Mouse (Mus musculus) lung, postnatal 0 days (tissue): ENCODE results near the gene Scnm1. TPM values are rescaled to one million over a fixed set of nuclear protein-coding genes. Genes with fewer than 3 reads are reported as not detected.
A peak's percentile ranks its signal among the peaks of the same experiment; 100 is the strongest.

Source experiments
- ATAC-seq: fragments of 200-750 bp; cut with Nextera tagmentation; 2 replicates; pipeline ENCODE4 v1.8.0; 2017; ENCODE audit warnings: moderate library complexity
- DNase-seq: peaks from one replicate; pipeline ENCODE4 v3.0.0-alpha.2; 2016; ENCODE audit warnings: low spot score
- H3K27ac ChIP-seq: fragments of 300-500 bp; sonication (generic); 2 replicates; pipeline ENCODE4 v1.5.1; 2014; ENCODE audit warnings: antibody characterized with exemption, mild to moderate bottlenecking, low read length, mixed read lengths
- H3K27me3 ChIP-seq: fragments of 300-500 bp; sonication (generic); replicated peaks from 2 replicates; pipeline ENCODE4 v1.6.1; 2014; ENCODE audit warnings: low read length, mixed read lengths; ENCODE audit not compliant: insufficient read depth
- H3K36me3 ChIP-seq: fragments of 300-500 bp; sonication (generic); 2 replicates; pipeline ENCODE4 v1.6.1; 2014; ENCODE audit warnings: low read length, mixed read lengths; ENCODE audit not compliant: insufficient read depth
- H3K4me1 ChIP-seq: fragments of 300-500 bp; sonication (generic); 2 replicates; pipeline ENCODE4 v1.6.1; 2014; ENCODE audit warnings: antibody characterized with exemption, low read depth, low read length, mixed read lengths; ENCODE audit not compliant: insufficient read depth
- H3K4me2 ChIP-seq: fragments of 300-500 bp; sonication (generic); replicated peaks from 2 replicates; pipeline ENCODE4 v1.6.1; 2014; ENCODE audit warnings: low read depth, mild to moderate bottlenecking, low read length, moderate library complexity, mixed read lengths
- H3K4me3 ChIP-seq: fragments of 300-500 bp; sonication (generic); 2 replicates; pipeline ENCODE4 v1.5.1; 2014; ENCODE audit warnings: low read depth, low read length
- H3K9ac ChIP-seq: fragments of 300-500 bp; sonication (generic); replicated peaks from 2 replicates; pipeline ENCODE4 v1.6.1; 2014; ENCODE audit warnings: low read depth, mild to moderate bottlenecking
- H3K9me3 ChIP-seq: fragments of 300-500 bp; sonication (generic); 2 replicates; pipeline ENCODE4 v1.6.1; 2016; ENCODE audit warnings: low read length, mixed read lengths
- CTCF ChIP-seq: IDR thresholded peaks from 2 replicates; pipeline ENCODE4 v1.5.1; 2016; ENCODE audit warnings: antibody characterized with exemption, mild to moderate bottlenecking
- EP300 ChIP-seq: IDR thresholded peaks from 2 replicates; pipeline ENCODE4 v1.6.1; 2016; ENCODE audit warnings: antibody characterized with exemption, mild to moderate bottlenecking, control low read depth
- WGBS: fragments of 180-500 bp; shearing (Covaris S2); extraction: QIAGEN DNeasy Blood & Tissue Kit; methylation state at CpG from one replicate; pipeline ENCODE4 v1.1.7; 2014; 5-methylcytosine and 5-hydroxymethylcytosine counted together
- polyA plus RNA-seq: library from polyadenylated mRNA; unstranded; fragments of >200 nt; fragmentation: Nextera tagmentation; extraction: Ambion mirVana; gene quantifications from 2 replicates; pipeline ENCODE4 v1.2.1, GENCODE M21; 2015

Gene Scnm1
- polyA plus RNA-seq, 1 experiment from 2014 or later: 51.8 TPM

DNA sequence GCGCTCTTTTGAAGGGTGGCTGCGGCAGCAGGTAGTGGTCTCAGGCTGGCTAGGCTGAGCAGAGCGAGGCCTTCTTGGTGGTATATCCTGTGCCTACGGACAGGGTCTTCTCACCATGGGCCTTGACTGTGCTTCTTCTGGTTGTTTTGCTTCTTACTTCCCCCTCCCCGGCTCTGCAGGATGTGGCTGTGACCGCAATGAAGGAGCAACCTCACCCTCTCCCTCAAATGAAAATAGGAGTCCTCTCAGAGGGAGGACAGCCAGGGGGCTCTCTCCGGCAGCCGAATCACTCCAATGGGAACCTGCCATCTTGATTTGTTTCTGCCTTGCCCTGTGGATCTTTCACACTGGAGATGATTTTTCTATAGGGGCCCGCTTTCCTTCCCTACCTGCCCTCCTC is 7.7 kb upstream of the Scnm1 start:
- Histone ChIP-seq H3K9ac (no peak overlapping the region), H3K4me2 (no peak overlapping the region), H3K27ac (peak overlapping the region; percentile 14; the same call in 1 of the 2 replicates), H3K4me1 (no peaks in the 10 kb centered on the region), H3K36me3 (no peaks in the 10 kb centered on the region), H3K4me3 (no peak overlapping the region), H3K27me3 (no peaks in the 10 kb centered on the region), H3K9me3 (no peaks in the 10 kb centered on the region)
- no peak for ATAC-seq
- TF ChIP-seq CTCF (no peak), EP300 (no peak)
- DNase-seq: no peak
- 78% methylated on average over 9 of the region's 9 CpGs for WGBS

DNA sequence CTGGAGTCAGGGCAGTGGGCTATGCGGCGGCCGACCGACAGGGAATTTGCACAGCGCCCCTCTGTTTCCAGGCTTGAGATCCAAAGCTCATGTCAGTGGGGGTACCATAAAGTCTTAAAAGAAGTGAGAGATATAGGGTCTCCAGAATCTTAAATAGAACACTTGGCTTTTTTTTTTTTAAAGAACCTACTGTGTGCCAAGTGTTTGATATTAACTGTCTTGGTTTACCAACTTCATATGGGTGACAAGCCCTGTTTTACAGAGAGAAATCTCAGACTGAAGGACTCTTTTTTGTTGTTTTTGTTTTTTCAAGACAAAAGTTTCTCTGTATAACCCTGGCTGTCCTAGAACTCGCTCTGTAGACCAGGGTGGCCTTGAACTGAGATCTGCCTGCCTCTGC is 7.0 kb upstream of the Scnm1 start:
- H3K4me1 ChIP-seq: no peaks in the 10 kb centered on the region
- no peak for ATAC-seq
- H3K4me3 ChIP-seq: no peak overlapping the region
- H3K27ac ChIP-seq: 0 out of 2 replicates have a peak overlapping the region, but pooled peaks have one; percentile 14
- TF ChIP-seq CTCF (no peak), EP300 (no peak)
- no peaks in the 10 kb centered on the region for H3K36me3 ChIP-seq
- H3K9me3 ChIP-seq: no peaks in the 10 kb centered on the region
- H3K4me2 ChIP-seq: no peak overlapping the region
- 96% methylated on average over 6 of the region's 6 CpGs for WGBS
- no peak for DNase-seq
- H3K27me3 ChIP-seq: no peaks in the 10 kb centered on the region
- H3K9ac ChIP-seq: no peak overlapping the region

DNA sequence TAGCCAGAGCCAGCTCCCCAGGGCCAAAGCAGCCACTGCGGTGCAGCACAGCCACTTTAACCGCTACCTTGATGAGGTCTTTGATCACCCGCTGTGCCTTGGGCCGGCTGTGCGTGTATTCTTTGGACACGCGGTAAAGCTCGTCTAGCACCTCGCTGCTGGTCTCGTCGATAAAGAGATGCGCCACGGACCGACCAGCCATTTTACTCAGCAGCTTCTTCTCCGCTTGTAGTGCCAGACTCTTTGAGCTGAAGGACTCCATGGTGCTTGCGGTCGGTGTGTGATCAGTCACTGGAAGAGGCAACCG is 6.4 kb upstream of the Scnm1 start:
- H3K4me2 ChIP-seq: no peak overlapping the region
- 64% methylated on average over 18 of the region's 18 CpGs for WGBS
- TF ChIP-seq CTCF (no peak), EP300 (no peak)
- ATAC-seq (peak; percentile 1; the same call in 1 of the 2 replicates), DNase-seq (no peak)
- H3K4me1 ChIP-seq: peaks cover 3% of the 10 kb centered on the region; the same call in 1 of the 2 replicates
- no peaks in the 10 kb centered on the region for H3K36me3 ChIP-seq
- no peaks in the 10 kb centered on the region for H3K9me3 ChIP-seq
- no peak overlapping the region for H3K4me3 ChIP-seq
- no peak overlapping the region for H3K9ac ChIP-seq
- H3K27me3 ChIP-seq: no peaks in the 10 kb centered on the region
- no peak overlapping the region for H3K27ac ChIP-seq

DNA sequence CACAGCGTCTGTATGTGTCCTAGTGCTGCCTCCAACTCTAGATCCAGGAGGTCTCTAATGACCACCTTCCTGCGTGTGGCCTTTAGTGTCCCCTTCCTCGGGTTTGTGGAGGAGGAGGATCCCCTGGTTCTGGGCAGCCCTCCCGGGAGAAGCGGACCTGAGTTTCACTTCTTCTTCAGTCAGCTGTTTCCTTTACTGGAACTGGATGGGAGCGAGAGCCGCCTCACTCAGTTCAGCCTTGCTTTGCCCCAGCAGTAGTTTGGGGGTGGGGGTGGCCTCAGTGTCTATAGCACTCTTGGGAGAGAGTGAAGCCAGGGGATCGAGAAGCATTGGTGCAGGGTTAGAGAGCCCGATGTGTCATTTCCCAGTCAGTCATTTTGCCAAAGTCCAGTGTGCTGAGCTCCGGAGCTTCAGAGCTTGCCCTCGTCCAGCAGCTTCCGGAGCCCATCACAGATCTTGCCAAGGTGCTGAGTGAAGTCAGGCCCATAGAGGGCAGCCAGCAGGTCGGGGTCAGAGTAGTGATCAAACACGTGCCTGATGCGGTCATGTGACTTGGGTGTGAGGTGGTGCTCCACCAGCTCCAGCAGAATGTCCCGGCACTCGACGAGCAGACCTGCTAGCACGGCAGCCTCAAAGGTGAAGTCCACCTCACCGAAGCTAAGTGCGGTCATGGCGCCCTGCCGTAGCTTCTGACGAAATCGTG is 5.9 kb upstream of the Scnm1 start:
- no peak overlapping the region for H3K27ac ChIP-seq
- H3K9ac ChIP-seq: no peak overlapping the region
- no peak overlapping the region for H3K4me3 ChIP-seq
- H3K4me2 ChIP-seq: no peak overlapping the region
- H3K9me3 ChIP-seq: no peaks in the 10 kb centered on the region
- DNase-seq (peak; percentile 40), ATAC-seq (peak; percentile 25)
- WGBS: 62% methylated on average over 25 of the region's 25 CpGs
- H3K36me3 ChIP-seq: no peaks in the 10 kb centered on the region
- TF ChIP-seq CTCF: peak; percentile 21; the same call in 1 of the 2 replicates
- no peak for TF ChIP-seq EP300
- H3K4me1 ChIP-seq: peaks cover 7% of the 10 kb centered on the region; the same call in 1 of the 2 replicates
- H3K27me3 ChIP-seq: no peaks in the 10 kb centered on the region

DNA sequence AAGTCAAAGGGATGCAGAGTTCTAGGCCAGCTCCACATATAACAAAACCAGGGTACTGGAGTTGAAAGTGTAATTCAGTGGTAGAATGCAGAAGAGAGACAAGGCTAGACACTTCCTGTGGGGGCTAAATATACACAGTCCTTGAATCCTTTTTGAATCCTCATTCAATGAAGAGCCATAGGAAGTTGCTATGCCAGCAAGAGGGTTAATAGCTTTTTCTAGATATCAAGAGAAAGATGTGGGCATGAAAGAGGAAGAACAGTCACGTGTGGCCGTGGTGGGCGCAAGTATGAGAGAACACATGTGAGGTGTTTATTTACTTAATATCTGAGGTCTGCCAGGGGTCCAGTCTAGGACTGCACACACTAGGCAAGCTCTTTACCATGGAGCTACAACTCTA is 2.5 kb upstream of the Scnm1 start:
- ATAC-seq (no peak), DNase-seq (no peak)
- WGBS: 75% methylated on average over 3 of the region's 3 CpGs
- H3K36me3 ChIP-seq: no peaks in the 10 kb centered on the region
- TF ChIP-seq CTCF: no peak
- no peak for TF ChIP-seq EP300
- H3K4me3 ChIP-seq: no peak overlapping the region
- H3K27ac ChIP-seq: no peak overlapping the region
- no peaks in the 10 kb centered on the region for H3K27me3 ChIP-seq
- H3K9ac ChIP-seq: no peak overlapping the region
- H3K4me1 ChIP-seq: peaks cover 7% of the 10 kb centered on the region; the same call in 1 of the 2 replicates
- H3K4me2 ChIP-seq: no peak overlapping the region
- H3K9me3 ChIP-seq: no peaks in the 10 kb centered on the region

DNA sequence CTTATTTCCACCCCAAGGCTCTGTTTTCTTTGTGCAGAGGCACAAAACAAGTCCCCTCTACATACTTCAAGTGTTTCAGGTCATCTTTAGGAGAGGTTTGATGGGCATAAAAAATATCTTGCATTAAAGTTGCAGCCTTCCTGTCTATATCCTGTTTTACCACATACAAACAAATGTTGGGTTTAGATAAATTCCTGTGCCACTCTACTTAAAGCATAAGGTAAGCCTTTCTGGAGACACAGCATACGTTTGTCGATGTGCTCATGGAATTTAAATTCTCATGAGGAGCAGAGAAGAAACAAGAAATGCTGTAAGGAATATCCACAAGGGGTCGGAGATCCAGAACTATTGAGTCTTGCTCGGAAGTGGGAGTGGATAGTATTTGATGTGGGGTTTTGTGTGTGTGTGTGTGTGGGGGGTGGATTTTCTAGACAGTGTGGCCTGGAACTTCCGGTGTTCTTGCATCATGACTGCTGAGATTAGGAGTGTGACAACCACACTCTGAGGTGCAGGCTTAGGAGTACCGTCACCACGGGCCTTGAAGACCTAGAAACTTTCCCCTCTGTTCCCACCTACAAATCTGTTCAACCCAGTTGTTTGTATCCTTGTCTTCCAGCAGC is 1.7 kb upstream of the Scnm1 start:
- ATAC-seq (no peak), DNase-seq (peak; percentile 41)
- no peak overlapping the region for H3K9ac ChIP-seq
- no peak for TF ChIP-seq CTCF
- no peak for TF ChIP-seq EP300
- H3K36me3 ChIP-seq: no peaks in the 10 kb centered on the region
- no peaks in the 10 kb centered on the region for H3K27me3 ChIP-seq
- no peaks in the 10 kb centered on the region for H3K9me3 ChIP-seq
- WGBS: 68% methylated on average over 7 of the region's 7 CpGs
- H3K27ac ChIP-seq: no peak overlapping the region
- peak overlapping the region; percentile 50 for H3K4me2 ChIP-seq
- peak overlapping the region; percentile 28; the same call in 1 of the 2 replicates for H3K4me3 ChIP-seq
- peaks cover 7% of the 10 kb centered on the region; the same call in 1 of the 2 replicates for H3K4me1 ChIP-seq
